Mouse (Mus musculus): ENCODE results near the gene Ostn.

DNA sequence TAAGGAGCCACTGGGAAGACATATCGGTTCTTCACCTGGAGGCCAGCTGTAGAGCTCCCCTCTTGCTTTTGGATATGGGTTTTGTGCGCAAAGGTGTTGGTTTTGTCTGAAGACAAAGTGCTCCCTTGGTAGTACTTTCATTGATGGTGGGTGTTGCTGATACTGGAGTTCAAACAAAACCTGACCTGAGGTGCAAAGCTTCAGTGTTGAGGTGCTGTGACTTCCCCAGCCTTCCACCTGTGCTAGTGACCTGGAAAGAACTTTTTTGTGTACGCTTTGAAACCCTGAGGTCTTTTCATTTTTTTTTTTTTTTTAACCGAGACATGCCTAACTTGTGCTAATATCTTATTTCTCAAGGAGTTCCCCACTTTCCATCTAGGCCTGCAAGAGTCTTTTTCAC is 83.0 kb downstream of the Ostn start:
- TF ChIP-seq CTCF (IDR thresholded peaks at IDR 0.05 in 2 of 3, conservative IDR thresholded peaks at IDR 0.05 in 1 of 3; ENCODE audit: control insufficient read depth in 1 of 3, insufficient read depth in 1 of 3, low read depth in 2 of 3, low read length in 3 of 3, poor library complexity in 1 of 3, severe bottlenecking in 1 of 3) (no peak), POLR2A (IDR thresholded peaks at IDR 0.05; ENCODE audit: control insufficient read depth in 1 of 2, insufficient read depth in 1 of 2, low read depth in 1 of 2, low read length in 2 of 2, poor library complexity in 1 of 2) (no peak), POLR2AphosphoS2 (IDR thresholded peaks at IDR 0.05; ENCODE audit: low read length) (no peak), TCF12 (IDR thresholded peaks at IDR 0.05; ENCODE audit: low read depth, low read length) (no peak), CHD1 (IDR thresholded peaks at IDR 0.05; ENCODE audit: low read depth, low read length) (no peak), ZC3H11A (IDR thresholded peaks at IDR 0.05; ENCODE audit: low read depth, low read length) (no peak), MYB (IDR thresholded peaks at IDR 0.05; ENCODE audit: low read depth, low read length) (no peak), TAL1 (IDR thresholded peaks at IDR 0.05; ENCODE audit: low read length) (no peak), MAFK (IDR thresholded peaks at IDR 0.05; ENCODE audit: borderline replicate concordance, low read depth, low read length) (no peak)

Data from MEL (cell line).